Mouse (Mus musculus) kidney, adult 2 months (tissue): ENCODE measurements around the gene Fbxo36.

Experiments
- CTCF ChIP-seq: fragments of 200-500 bp; conservative IDR thresholded peaks from 2 replicates; pipeline ENCODE4 v1.5.1; 2011; ENCODE audit warnings: low read depth, mild to moderate bottlenecking, control low read depth, low read length, moderate library complexity, mixed read lengths; ENCODE audit not compliant: insufficient read depth, insufficient read length
- POLR2A ChIP-seq: fragments of 200-500 bp; IDR thresholded peaks from one replicate; pipeline ENCODE4 v1.6.1; 2011; ENCODE audit warnings: low read depth, low read length, control low read depth

DNA sequence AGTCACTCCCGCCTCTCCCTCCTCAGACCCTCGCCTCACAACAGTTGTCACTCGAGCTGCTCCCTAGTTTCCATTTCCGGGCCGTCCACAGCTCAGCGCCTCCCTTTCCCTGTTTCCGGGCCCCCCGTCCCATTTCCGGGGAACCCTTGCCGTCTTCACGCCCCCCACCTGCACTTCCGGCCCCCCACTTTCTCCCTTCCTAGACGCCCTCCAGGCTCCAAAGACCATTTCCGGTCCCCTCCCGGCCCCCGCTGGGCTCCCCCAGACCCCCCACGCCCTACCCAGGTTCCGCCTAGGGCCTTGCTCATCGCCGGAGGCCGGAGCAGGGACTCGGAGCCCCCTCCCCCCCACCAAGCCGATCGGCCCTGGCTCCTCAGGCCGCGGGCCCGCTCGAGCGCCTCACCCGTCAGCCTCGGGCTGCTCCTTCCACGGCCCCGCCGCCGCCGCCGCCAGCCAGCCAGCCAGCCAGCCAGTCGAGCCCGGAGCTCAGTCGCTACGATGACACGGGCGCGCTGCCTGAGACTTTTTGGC, 955 bp upstream of the Fbxo36 start:
- no peak for TF ChIP-seq CTCF
- no peak for TF ChIP-seq POLR2A
